In the genomic region with DNA sequence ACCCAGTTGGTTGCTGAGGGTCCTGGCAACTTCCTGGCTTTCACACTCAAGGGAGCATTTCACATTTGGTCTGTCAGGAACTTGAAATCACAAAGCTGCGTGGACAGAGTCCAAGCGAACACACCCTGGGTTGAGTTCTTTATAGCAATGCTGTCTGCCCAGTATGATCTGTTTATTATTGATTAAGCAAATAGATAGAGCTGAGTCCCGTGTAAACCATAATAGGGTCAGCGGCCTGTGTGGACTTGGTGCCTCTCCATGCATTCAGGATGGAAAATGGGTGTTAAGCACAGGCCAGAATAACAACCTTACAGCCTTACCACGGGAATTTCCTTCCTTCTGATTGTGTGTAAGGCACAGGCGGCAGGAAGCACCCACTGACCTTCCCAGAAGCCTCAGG, we compare ENCODE assay signal across 9 mouse cellular contexts. TPM values are rescaled to one million over a fixed set of nuclear protein-coding genes. Genes with fewer than 3 reads are reported as not detected.
A peak's percentile ranks its signal among the peaks of the same experiment; 100 is the strongest.
DNase-seq lines count a peak whose midpoint lies in the region; ATAC-seq and TF ChIP-seq lines count a peak whose summit lies in the region.
"Had no signal": no experiment of that assay in that cellular context is flagged by ENCODE, and none has a peak within 500 bp of the region (broad histone marks: within the 10 kb centered on the region; RNA-seq: fewer than 3 reads in every experiment).

No protein-coding gene starts in this region.

- 5% methylated on average over 6 of the region's 6 CpGs for WGBS in liver, adult 2 months
- 49% methylated on average over 6 of the region's 6 CpGs for whole genome bisulfite sequencing in heart, embryonic 16.5 days
- WGBS in stomach, embryonic 14.5 days = 41% methylated on average over 6 of the region's 6 CpGs

- peak; percentile 45; the same call in 1 of the 2 replicates for ATAC-seq in heart, embryonic 16.5 days (replicated peaks; ENCODE audit: extremely low read depth, insufficient read depth, low FRiP score)
- peak; percentile 83 for ATAC-seq in stomach, embryonic 14.5 days (ENCODE audit: insufficient number of reproducible peaks, insufficient read depth, low FRiP score, low read depth)

- DNase-seq in liver, adult 2 months (ENCODE audit: extremely low read depth, low read depth, low spot score) = peak; percentile 89
- DNase-seq in liver = no peak
- peak; percentile 25 to 41 for DNase-seq in kidney, postnatal 25 days
- DNase-seq in right cerebral cortex, postnatal 36 days (ENCODE audit: low spot score in 2 of 2) = no peak
- DNase-seq in thymus, postnatal 4 days = no peak
- DNase-seq in embryo, embryonic 9.5 days (ENCODE audit: extremely low spot score) = no peak

- TF ChIP-seq CTCF in liver, adult 2 months (IDR thresholded peaks at IDR 0.05; ENCODE audit: low read depth, low read length) = no peak

- H3K9me3 ChIP-seq in heart, embryonic 16.5 days (replicated peaks; ENCODE audit: control insufficient read depth, low read length) = peaks cover 3% of the 10 kb centered on the region
- no peaks in the 10 kb centered on the region for H3K9me3 ChIP-seq in stomach, embryonic 14.5 days (ENCODE audit: control insufficient read depth, low read depth, low read length)

- no peaks in the 10 kb centered on the region for H3K79me2 ChIP-seq in liver, adult 2 months (ENCODE audit: control insufficient read depth, insufficient read depth, low read length)

- no peaks in the 10 kb centered on the region for H3K36me3 ChIP-seq in liver, adult 2 months (ENCODE audit: control insufficient read depth, insufficient read depth, low read length)
- H3K36me3 ChIP-seq in heart, embryonic 16.5 days (ENCODE audit: control insufficient read depth, insufficient read depth) = no peaks in the 10 kb centered on the region
- no peaks in the 10 kb centered on the region for H3K36me3 ChIP-seq in stomach, embryonic 14.5 days (ENCODE audit: control insufficient read depth, insufficient read depth, low read length)

- no peaks in the 10 kb centered on the region; the same call in 1 of the 2 replicates for H3K27me3 ChIP-seq in liver, adult 2 months (ENCODE audit: control insufficient read depth, insufficient read depth, low read length)
- no peaks in the 10 kb centered on the region for H3K27me3 ChIP-seq in heart, embryonic 16.5 days (ENCODE audit: control insufficient read depth, insufficient read depth, low read length)
- no peaks in the 10 kb centered on the region for H3K27me3 ChIP-seq in stomach, embryonic 14.5 days (ENCODE audit: control insufficient read depth, insufficient read depth, low read length)

- peaks cover 35% of the 10 kb centered on the region for H3K4me1 ChIP-seq in liver, adult 2 months (ENCODE audit: control insufficient read depth, insufficient read depth, low read length)
- H3K4me1 ChIP-seq in heart, embryonic 16.5 days (ENCODE audit: control insufficient read depth, insufficient read depth, low read length) = peaks cover 8% of the 10 kb centered on the region; the same call in 1 of the 2 replicates
- 0 out of 2 replicates have a peak, but pooled peaks cover 4% of the 10 kb centered on the region for H3K4me1 ChIP-seq in stomach, embryonic 14.5 days (ENCODE audit: control insufficient read depth, insufficient read depth, low read length)

- no peak overlapping the region for H3K4me2 ChIP-seq in heart, embryonic 16.5 days (ENCODE audit: low read depth, low read length)
- no peak overlapping the region for H3K4me2 ChIP-seq in stomach, embryonic 14.5 days (replicated peaks; ENCODE audit: low read depth, low read length)

- TF ChIP-seq POLR2A in liver, adult 2 months (IDR thresholded peaks at IDR 0.05; ENCODE audit: extremely low read depth, insufficient read depth, low read length) = no peak

- H3K27ac ChIP-seq in liver, adult 2 months (replicated peaks; ENCODE audit: insufficient read depth, low read depth, low read length) = no peak overlapping the region
- H3K27ac ChIP-seq in heart, embryonic 16.5 days (ENCODE audit: low read length) = peak overlapping the region; percentile 1; the same call in 1 of the 2 replicates
- H3K27ac ChIP-seq in stomach, embryonic 14.5 days (ENCODE audit: low read length) = peak overlapping the region; percentile 27; the same call in 1 of the 2 replicates

- H3K4me3 ChIP-seq in liver, adult 2 months (ENCODE audit: insufficient read depth, low read depth, low read length) = no peak overlapping the region
- H3K4me3 ChIP-seq in heart, embryonic 16.5 days (ENCODE audit: low read length) = no peak overlapping the region
- H3K4me3 ChIP-seq in stomach, embryonic 14.5 days (ENCODE audit: low read depth, low read length) = no peak overlapping the region

- no peak overlapping the region for H3K9ac ChIP-seq in liver, adult 2 months (ENCODE audit: low read depth, low read length)
- H3K9ac ChIP-seq in heart, embryonic 16.5 days (ENCODE audit: low read length) = no peak overlapping the region
- H3K9ac ChIP-seq in stomach, embryonic 14.5 days (replicated peaks; ENCODE audit: low read depth, low read length) = no peak overlapping the region

RNA-seq across cellular contexts. Expression of a gene that starts 49.0 kb away (rescaled TPM):
- total RNA-seq in liver, adult 2 months (2014; rRNA removed) = 0.13 and 0.28 TPM in 2 replicates
- 0.09 and 0.17 TPM in 2 replicates for polyA plus RNA-seq in liver, adult 2 months (2012; rRNA removed)
- 0.17 and 0.24 TPM in 2 replicates for polyA plus RNA-seq in heart, embryonic 16.5 days (2015; fragmentation: Nextera tagmentation; extraction: Ambion mirVana)
- polyA plus RNA-seq in stomach, embryonic 14.5 days (2014; fragmentation: Nextera tagmentation; extraction: Ambion mirVana) = 0.30 and 0.78 TPM in 2 replicates
- total RNA-seq: common myeloid progenitor, adult 5-6 weeks had no signal

Comparison
In these comparisons a context has a peak if more than half of its experiments do, and no peak if none do; other contexts are left out.
1. DNase-seq: peak in liver, adult 2 months (single experiment) and kidney, postnatal 25 days (2 of 2); none in liver (single experiment), right cerebral cortex, postnatal 36 days (0 of 2), thymus, postnatal 4 days (single experiment) and embryo, embryonic 9.5 days (single experiment).